Mouse (Mus musculus): ENCODE measurements around the gene Olfr904.
"Not testable (repeated sequence)": the region's sequence is repeated elsewhere in the genome, so short reads cannot be mapped to it uniquely, and the experiment has no call there.

Olfr904 gene

DNA sequence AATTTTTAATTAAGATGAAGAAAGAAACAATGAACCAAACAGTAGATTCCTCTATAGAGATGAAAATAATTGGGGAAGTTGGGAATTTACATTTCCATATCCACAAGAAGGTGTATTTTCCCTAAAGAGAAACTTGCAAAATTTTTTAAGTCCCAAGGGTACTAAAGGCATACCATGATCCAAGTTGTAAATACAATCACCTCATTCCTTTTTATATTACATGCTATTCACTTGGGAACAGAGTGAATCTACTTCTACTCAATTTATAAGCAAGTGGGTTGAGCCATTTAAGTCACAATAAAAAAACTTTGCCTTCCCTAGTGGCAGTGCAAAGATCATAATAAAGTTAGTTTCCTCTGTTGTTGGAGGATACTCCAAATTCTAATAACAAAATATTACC is at the start of gene Olfr904:
Gene Olfr904, plus strand, starts transcription at position 301 of the 400 bp plus-strand sequence.
- no peak for DNase-seq

DNA sequence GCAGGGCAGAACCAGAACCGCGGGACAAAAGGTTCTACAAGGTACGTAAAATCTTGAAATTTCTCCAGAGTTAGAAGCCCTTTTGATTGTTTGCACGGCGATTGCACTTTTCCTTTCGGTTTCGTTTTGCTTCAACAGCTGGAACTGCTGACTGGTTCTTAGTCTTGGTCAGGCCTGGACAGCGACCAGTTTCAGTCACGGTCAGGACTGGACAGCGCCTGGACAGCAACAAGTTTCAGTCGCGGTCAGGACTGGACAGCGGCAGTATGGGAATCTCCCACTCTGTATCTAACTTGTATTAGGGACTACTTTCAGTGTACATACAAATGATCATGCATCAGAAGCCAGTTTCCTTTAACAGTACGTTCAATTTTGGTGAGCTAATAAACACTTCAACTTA is 49.4 kb upstream of the Olfr904 start:
- DNase-seq = not testable (repeated sequence)

DNA sequence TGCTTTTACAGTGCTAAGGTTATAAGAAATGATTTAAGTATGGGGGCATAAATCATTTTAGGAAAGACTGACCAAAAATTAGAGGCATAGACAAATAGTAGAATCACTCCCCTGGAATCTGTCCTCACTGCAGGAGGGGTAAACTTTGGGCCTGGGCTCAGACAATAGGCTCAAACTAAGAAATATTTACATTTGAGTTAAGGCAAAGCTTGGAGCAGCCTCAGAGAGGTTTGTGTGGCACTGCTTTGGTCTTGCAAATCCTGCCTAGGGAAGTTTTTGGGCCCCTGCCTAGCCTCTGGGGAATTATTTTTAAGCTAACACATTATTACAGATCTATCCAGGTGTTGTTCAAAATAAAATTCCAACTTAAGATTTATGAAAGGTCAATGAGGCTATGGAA is 39.1 kb upstream of the Olfr904 start:
- DNase-seq = no peak

DNA sequence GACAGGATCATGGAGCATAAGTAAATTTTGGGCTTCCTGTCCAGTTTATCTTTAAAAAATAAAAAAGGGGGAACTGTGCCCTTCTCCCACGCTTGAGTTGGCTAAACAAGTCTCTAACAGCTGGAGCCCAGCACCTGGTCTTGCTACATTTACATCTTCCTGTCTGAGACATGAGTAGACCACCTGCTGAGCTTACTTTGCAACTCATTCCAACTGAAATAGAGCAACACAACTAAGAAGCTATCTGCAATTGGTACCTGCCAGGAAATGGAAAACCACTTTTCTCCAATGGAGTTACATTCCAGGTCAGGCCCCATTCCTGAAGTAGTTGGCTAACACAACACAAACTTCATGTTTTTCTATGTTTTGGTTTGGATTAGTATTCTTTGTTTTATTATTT is 35.9 kb upstream of the Olfr904 start:
- no peak for DNase-seq

DNA sequence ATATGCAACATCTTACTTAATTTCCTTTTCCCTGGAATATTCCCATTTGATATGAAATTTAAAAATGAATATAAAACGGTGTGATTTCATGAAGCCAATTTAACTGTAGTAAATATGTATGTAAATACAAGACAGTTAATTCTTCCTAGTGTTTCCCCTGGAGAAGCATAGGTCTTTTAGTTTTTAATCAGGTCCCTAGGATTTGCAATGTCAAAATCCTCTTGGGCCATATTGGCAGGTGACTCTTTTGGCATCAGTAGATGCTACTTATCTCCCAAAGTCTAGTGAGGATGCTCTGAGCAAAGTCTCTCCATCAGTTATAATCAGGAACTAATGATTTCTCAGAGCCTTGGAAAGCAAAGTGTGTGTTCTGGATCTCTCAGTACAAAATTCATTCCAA is 33.8 kb upstream of the Olfr904 start, which contains the start of gene Olfr901:
Gene Olfr901, plus strand, starts transcription at position 301 of the 400 bp plus-strand sequence.
- DNase-seq = no peak

DNA sequence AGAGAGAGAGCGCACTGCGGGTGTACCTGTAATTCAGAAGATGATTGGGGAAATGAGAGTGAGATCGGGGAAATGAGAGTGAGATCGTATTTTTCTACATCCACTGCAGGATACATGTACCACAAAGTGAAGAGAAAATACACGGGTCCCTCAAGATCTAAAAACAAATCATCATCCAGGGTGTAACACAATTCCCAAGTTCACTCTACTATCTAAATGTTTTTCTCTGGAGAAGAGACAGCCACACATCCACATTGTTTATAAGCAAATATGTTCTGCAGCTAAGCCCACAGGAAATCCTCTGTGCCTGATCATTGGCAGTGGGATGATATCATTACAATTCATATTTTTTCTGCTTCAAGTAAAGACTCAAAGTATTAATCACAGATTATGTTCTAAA is 15.6 kb upstream of the Olfr904 start, which contains the start of gene Olfr902:
Gene Olfr902, plus strand, starts transcription at position 301 of the 400 bp plus-strand sequence.
- no peak for DNase-seq

DNA sequence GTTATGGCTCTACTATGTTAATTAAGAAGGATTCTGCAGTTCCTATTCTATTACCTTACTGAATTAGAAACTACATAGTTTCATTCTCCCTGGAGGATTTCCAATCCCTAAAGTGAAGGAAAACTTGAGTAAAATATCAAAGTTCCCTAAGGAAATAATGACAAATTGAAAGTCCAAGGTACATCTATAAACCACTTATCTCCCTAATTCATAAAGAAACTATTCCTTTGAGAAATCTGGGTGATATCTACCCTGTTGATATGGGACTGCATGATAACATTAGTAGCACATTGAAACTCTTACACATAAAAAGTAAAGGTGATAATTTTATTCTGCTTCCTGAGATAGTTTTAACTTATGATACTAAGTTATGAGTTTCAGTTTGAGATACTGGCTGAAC is 7.9 kb downstream of the Olfr904 start, which contains the start of gene Olfr905:
Gene Olfr905, plus strand, starts transcription at position 301 of the 400 bp plus-strand sequence.
- DNase-seq = no peak

DNA sequence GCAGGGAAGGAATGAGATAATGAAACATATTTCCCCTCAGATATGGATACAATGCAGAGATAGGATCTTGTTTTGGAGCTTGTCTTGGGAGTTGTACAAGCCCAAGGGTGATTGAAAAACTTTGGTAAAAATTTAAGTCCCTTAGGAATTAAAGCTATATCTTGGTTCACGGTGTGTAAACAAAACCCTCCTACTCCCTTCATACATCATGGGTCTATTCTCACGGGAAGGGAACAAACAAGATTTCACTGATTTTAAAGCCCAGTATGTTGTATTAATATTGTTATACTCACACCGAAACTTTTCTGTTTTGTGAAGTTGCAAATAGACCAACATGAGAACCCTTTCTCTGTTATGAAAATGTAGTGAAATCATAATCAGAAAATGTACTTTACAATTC is 23.8 kb downstream of the Olfr904 start, which contains the start of gene Olfr906:
Gene Olfr906, plus strand, starts transcription at position 301 of the 400 bp plus-strand sequence.
- no peak for DNase-seq

DNA sequence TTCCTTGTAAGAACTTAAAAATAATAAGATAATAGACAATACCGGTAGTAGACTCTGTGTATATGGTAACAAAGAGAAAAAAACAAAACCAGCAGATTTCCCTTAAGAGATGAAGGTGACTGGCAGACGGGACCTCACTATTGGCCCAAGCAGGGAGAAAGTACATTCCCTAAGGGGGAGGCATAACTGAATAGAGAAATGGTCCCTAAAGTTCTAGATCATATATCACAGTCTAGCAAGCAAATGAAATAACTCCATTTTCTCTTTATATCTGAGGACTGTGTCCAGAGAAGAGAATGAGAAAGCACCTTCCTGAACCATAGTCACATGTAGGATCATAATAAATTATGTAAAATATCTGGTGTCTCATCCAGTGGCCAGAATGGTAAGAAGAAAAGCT is 32.6 kb downstream of the Olfr904 start, which contains the start of gene Olfr907:
Gene Olfr907, plus strand, starts transcription at position 301 of the 400 bp plus-strand sequence.
- DNase-seq = no peak

DNA sequence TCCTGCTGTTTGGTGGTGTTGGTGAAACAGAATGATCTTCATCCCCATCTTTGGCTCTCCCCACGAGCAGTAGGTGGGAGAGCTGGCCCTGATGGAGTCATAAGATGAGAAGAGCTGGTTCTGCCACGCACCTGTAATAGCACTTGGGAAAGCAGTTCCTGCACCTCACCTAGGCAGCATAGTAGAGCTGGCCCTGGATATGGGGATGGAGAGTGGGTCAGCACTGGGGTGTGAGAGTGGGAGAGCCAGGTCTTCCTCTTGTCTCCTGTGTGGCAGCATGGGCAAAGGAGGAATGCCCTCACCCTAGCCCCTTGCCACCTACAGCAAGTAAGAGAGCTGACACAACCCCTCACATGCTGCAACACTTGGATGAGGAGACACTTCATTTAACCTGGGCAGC is 49.4 kb downstream of the Olfr904 start:
- no peak for DNase-seq
